Mouse (Mus musculus) thymus, adult 2 months (tissue): ENCODE data around the gene Slco1a6.

Experiments
- CTCF ChIP-seq: fragments of 200-500 bp; IDR thresholded peaks from 2 replicates; pipeline ENCODE4 v1.5.1; 2012; ENCODE audit warnings: mild to moderate bottlenecking, control low read depth, low read length, moderate library complexity, borderline replicate concordance; ENCODE audit not compliant: control insufficient read depth, poor library complexity, insufficient read depth; ENCODE audit errors: extremely low read depth
- POLR2A ChIP-seq: fragments of 200-500 bp; IDR thresholded peaks from 2 replicates; pipeline ENCODE4 v1.6.1; 2012; ENCODE audit warnings: mild to moderate bottlenecking, low read length, control low read depth, moderate library complexity; ENCODE audit not compliant: control insufficient read depth, poor library complexity, insufficient read depth; ENCODE audit errors: extremely low read depth

- TF ChIP-seq CTCF (no peak), POLR2A (no peak)
Observed at GRCm38 (mm10) chr6:142239468-142239867, 31.1 kb upstream of the Slco1a6 start.
